Mouse (Mus musculus) kidney, postnatal 14 days (tissue): ENCODE results near the gene Hsdl1.

Source experiments
- DNase-seq: peaks from one replicate; pipeline ENCODE4 v3.0.0; 2022; ENCODE audit warnings: mixed read lengths

Hsdl1 gene

DNA sequence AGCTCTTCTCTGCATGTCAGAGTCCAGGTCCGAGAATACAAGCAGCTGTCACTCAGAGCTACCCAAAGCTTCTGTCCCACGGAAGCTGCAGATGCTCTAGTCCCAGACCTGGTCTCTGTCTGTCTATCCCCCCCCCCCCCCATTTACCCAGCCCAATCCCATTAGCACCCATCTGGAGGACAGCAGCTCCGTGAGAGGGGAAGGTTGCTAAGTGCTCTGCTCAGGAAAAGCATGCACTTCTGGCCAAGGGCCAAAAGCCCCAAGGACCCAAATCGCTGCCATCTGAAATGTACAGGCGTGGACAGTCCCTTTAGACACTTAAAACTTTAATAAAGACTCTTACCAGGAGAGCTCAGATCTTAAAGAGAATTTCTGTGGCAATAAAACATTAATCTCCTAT lies 58.3 kb downstream of the Hsdl1 start:
- no peak for DNase-seq

DNA sequence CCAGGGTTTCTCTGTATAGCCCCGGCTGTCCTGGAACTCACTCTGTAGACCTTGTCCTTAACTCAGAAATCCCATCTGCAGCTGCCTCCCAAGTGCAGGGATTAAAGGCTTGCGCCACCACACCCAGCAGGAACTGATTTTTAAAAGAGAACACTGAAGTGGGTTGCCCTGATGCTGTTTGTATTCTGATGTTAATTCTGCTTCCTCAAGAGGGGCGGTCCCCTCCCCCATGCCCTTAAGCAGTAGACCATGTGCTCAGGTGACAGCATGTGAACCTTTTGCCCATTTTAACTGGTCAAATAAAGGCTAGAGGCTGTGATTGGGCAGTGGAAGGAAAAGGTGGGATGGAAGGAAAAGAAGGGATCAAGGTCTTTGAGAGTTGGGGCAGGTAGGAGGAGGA lies 59.2 kb downstream of the Hsdl1 start:
- no peak for DNase-seq

DNA sequence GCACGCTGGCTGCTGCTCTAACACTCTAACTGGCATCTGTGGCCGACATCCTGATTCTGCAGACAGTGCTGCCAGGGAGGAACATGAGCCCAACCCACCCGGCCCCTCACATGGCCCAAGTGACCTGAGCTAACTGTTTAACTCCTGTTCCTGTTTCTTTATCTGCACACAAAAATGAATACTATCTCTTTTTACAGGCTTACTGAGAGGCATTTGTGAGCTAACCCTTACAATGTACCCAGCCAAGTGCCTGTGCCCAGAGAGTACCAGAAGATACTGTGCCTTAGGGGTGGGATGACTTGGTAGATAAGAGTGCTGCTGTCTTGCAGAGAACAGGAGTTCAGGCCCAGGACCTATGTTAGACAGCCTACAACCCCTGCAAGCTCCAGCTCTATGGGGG lies 60.0 kb downstream of the Hsdl1 start:
- DNase-seq, result no peak

DNA sequence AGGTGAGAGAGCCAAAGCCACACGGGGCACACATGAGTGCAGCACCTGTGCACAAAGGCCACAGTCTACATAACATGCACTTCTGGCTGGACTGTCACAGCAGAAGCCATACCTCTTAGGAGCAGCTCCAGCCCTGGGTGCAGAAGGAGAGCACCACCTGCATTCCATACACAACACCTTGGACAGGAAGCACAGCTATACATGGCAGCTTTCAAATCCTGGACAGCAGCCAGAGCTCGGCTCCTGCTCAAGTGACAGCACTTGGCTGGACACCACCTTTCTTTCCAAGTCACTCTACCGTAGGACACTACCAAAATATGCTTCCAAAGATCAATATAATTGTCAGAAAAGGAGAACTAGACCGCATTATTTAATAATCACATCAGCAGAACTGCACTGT lies 61.6 kb downstream of the Hsdl1 start:
- DNase-seq, result no peak
